Mouse (Mus musculus): ENCODE results near the gene Gm5662.
"Not testable (repeated sequence)": the region's sequence is repeated elsewhere in the genome, so short reads cannot be mapped to it uniquely, and the experiment has no call there.

Gene Gm5662

GRCm38 (mm10) chr12:88274400-88274799 is at the start of gene Gm5662:
Gene Gm5662, minus strand, starts transcription at chr12:88274500.
- not testable (repeated sequence) for DNase-seq (ENCODE audit: low spot score in 2 of 2)

GRCm38 (mm10) chr12:88323926-88324325 is 49.6 kb upstream of the Gm5662 start, which contains the start of gene Gm5039:
Gene Gm5039, minus strand, starts transcription at chr12:88324026.
- not testable (repeated sequence) for DNase-seq (ENCODE audit: low spot score in 2 of 2)

GRCm38 (mm10) chr12:88314556-88314955 is 40.3 kb upstream of the Gm5662 start:
- DNase-seq (ENCODE audit: low spot score in 2 of 2) = no peak

GRCm38 (mm10) chr12:88297171-88297570 is 22.9 kb upstream of the Gm5662 start:
- not testable (repeated sequence) for DNase-seq (ENCODE audit: low spot score in 2 of 2)

GRCm38 (mm10) chr12:88293082-88293481 is 18.8 kb upstream of the Gm5662 start:
- not testable (repeated sequence) for DNase-seq (ENCODE audit: low spot score in 2 of 2)

GRCm38 (mm10) chr12:88285224-88285623 is 10.9 kb upstream of the Gm5662 start:
- DNase-seq (ENCODE audit: low spot score in 2 of 2) = not testable (repeated sequence)

GRCm38 (mm10) chr12:88257241-88257640 is 17.1 kb downstream of the Gm5662 start:
- no peak for DNase-seq (ENCODE audit: low spot score in 2 of 2)

GRCm38 (mm10) chr12:88255917-88256316 is 18.4 kb downstream of the Gm5662 start:
- not testable (repeated sequence) for DNase-seq (ENCODE audit: low spot score in 2 of 2)

- not testable (repeated sequence) for DNase-seq (ENCODE audit: low spot score in 2 of 2)
These were observed 24.3 kb downstream of the Gm5662 start, which contains the start of gene Gm8332 for GRCm38 (mm10) chr12:88250000-88250399. Gene Gm8332, minus strand, starts transcription at chr12:88250100.

GRCm38 (mm10) chr12:88245786-88246185 is 28.5 kb downstream of the Gm5662 start:
- not testable (repeated sequence) for DNase-seq (ENCODE audit: low spot score in 2 of 2)

- not testable (repeated sequence) for DNase-seq (ENCODE audit: low spot score in 2 of 2)
These were observed 31.4 kb downstream of the Gm5662 start for GRCm38 (mm10) chr12:88242940-88243339.
